Mouse (Mus musculus) olfactory bulb, adult 2 months (tissue): ENCODE measurements around the gene Sec24b. TPM values are rescaled to one million over a fixed set of nuclear protein-coding genes. Genes with fewer than 3 reads are reported as not detected.

Source experiments
- H3K27ac ChIP-seq: fragments of 200-500 bp; 2 replicates; pipeline ENCODE4 v1.5.1; 2012; ENCODE audit warnings: low read depth, low read length; ENCODE audit not compliant: insufficient read depth
- H3K4me1 ChIP-seq: fragments of 200-500 bp; 2 replicates; pipeline ENCODE4 v1.6.1; 2012; ENCODE audit warnings: low read length; ENCODE audit not compliant: control insufficient read depth, insufficient read depth
- H3K4me3 ChIP-seq: fragments of 200-500 bp; 2 replicates; pipeline ENCODE4 v1.5.1; 2012; ENCODE audit warnings: mild to moderate bottlenecking, low read depth, low read length, moderate library complexity; ENCODE audit not compliant: insufficient read depth
- CTCF ChIP-seq: fragments of 200-500 bp; IDR thresholded peaks from 2 replicates; pipeline ENCODE4 v1.5.1; 2012; ENCODE audit warnings: low read depth, mild to moderate bottlenecking, low read length, moderate library complexity; ENCODE audit not compliant: insufficient read depth
- POLR2A ChIP-seq: fragments of 200-500 bp; IDR thresholded peaks from 2 replicates; pipeline ENCODE4 v1.6.1; 2012; ENCODE audit warnings: mild to moderate bottlenecking, low read depth, low read length, moderate library complexity; ENCODE audit not compliant: insufficient read depth
- WGBS: fragments of 180-500 bp; shearing (Covaris S2); methylation state at CpG from one replicate; pipeline ENCODE4 v1.1.7; 2018; 5-methylcytosine and 5-hydroxymethylcytosine counted together
- polyA plus RNA-seq: library from polyadenylated mRNA; stranded (reverse); fragments of >200 nt; gene quantifications from 2 replicates; pipeline ENCODE4 v1.2.4, GENCODE M21; 2012; ENCODE audit warnings: low replicate concordance; ENCODE audit not compliant: missing spikeins, insufficient read depth, insufficient read length

The Sec24b gene
- polyA plus RNA-seq = 400 TPM in 1 of 2 replicates, not detected in the other

DNA sequence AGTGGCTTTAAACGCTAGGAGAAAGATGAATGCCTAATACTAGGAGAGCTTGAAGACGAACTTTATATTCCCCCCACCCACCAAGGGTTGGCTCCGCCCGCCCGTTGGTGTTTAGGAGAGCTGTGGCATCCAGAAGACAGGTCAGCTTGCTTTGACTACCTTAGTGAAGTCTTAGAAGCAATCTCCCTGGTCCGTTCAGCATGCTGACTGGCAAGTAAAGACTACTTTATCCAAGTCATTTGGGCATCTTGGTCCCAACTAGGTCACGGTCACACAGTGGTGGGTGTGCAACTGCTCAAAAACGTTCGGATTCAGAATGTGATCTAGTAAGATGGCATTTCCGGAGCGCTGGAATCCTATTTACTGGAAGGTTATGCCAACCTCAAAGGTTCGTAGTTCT lies at the start of gene Sec24b:
Gene Sec24b, minus strand, starts transcription at position 273 of the 400 bp plus-strand sequence.
- H3K27ac ChIP-seq = peak within 1 kb of the TSS; percentile 93
- peaks cover 10% of the 10 kb centered on the region for H3K4me1 ChIP-seq
- peak within 1 kb of the TSS; percentile 97 for H3K4me3 ChIP-seq
- TF ChIP-seq CTCF (no peak), POLR2A (no peak)
- WGBS = 4% methylated on average over 12 of the region's 12 CpGs

DNA sequence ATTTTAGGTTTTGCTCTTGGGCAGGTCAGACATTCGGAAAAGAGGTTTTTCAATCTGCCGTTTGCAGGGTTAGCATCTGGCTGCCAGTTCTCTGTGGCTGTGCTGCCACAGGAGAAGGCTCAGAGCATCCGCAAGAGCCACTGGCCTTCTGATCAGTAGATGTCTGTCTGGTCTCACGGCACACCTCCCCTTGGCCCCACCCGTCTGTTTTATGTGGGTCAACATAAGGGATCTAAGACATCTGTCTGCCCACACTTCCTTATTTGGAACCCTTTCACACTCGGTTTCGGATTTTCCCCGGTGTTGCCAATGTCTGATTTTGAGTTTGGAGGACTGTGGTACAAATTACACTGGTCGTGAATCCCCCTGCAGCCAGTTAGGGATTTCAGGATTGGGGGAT lies 43.1 kb upstream of the Sec24b start:
- H3K27ac ChIP-seq = no peak overlapping the region
- TF ChIP-seq POLR2A (no peak), CTCF (no peak)
- no peaks in the 10 kb centered on the region for H3K4me1 ChIP-seq
- 84% methylated on average over 9 of the region's 9 CpGs for WGBS
- no peak overlapping the region for H3K4me3 ChIP-seq

DNA sequence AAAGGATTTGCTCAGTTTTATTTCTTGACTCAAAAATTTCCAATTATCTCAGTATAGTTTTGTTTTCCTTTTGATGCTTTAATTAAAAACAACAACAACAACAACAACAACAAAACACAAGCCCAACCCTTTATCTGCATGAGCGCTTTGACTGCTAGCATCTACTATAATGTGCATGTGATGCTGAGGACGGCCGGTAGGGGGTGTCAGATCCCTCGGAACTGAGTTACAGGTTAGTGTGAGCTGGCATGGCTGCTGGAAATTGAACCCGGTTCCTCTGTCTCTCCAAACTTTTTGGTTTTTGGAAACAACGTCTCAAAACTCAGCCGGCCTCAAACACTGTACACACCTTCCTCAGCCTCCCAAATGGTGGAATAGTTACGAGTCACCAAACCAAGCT lies 42.1 kb upstream of the Sec24b start:
- Histone ChIP-seq H3K4me1 (no peaks in the 10 kb centered on the region), H3K4me3 (no peak overlapping the region), H3K27ac (no peak overlapping the region)
- WGBS = 78% methylated on average over 8 of the region's 8 CpGs
- TF ChIP-seq POLR2A = no peak
- no peak for TF ChIP-seq CTCF

DNA sequence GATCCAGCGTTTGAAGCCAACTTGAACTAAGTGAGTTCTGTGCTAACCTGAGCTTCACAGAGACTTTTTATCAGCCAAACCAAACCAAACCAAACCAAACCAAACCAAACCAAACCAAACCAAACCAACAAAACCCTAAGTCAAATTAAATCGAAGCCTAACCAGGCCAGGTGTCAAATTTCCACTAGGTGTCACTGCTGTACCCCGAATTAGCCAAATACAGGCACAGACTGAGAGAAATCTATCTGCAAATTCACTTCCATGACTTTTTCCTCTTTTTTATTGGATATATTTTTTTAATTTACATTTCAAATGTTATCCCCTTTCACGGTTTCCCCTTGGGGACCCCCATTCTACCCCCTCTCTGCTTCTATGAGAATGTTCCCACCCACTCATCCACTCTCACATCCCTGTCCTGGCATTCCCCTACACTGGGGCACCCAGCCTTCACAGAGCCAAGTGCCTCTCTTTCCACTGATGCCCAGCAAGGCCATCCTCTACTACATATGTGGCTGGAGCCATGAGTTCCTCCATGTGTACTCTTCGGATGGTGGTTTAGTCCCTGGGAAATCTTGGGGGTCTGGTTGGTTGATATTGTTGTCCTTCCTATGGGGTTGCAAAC lies 33.9 kb upstream of the Sec24b start:
- TF ChIP-seq POLR2A (no peak), CTCF (no peak)
- 39% methylated on average over 5 of the region's 5 CpGs for WGBS
- H3K4me1 ChIP-seq = no peaks in the 10 kb centered on the region
- H3K27ac ChIP-seq = no peak overlapping the region
- no peak overlapping the region for H3K4me3 ChIP-seq

DNA sequence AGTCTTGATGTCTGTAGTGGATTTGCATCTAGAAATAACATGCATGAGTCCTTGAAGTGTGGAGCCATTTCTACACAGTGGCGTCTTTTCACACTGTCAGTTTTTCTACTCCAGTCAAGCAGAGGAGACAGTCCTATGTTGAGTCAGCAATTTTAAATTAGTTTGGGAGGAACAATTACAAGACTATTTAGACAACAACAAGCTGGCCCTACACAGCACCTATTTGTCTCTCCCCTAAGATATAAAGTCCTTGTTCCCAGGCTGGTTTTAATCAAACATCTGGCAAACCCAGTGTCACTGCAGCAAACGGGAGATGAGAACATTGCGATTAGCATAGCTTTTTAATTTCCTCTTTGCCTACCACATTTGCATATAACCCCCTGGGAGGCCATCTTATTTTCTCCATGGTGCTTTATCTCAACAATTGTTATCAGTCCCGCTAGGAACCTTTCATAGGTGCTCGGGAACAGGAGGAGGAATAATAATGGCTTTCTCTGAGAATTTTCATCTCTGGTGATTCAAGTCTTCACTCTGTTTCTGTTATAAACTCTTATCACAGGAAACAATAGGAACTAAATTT lies 32.9 kb upstream of the Sec24b start:
- Histone ChIP-seq H3K4me3 (no peak overlapping the region), H3K4me1 (no peaks in the 10 kb centered on the region), H3K27ac (no peak overlapping the region)
- TF ChIP-seq POLR2A (no peak), CTCF (no peak)
- 70% methylated on average over 5 of the region's 5 CpGs for WGBS

DNA sequence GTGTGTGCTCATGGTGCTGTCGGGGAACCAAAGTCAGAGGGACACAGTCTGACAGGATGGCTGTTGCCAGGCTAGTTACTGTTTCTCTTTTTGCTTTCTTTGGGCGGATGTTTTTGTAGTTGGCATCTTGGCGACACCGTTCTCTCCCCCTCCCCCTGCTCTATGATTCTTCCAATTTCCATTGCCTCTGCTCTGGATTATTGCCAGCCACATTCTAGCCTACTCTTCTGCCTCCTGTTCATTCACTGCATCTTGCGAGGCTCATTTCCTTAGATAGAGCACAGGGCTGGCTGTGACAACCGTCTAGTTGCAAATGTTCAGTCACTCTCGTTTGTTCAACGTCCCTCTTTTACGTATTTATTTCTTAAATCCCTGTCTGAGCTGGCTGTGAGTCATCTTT lies 29.1 kb upstream of the Sec24b start:
- Histone ChIP-seq H3K27ac (no peak overlapping the region), H3K4me3 (no peak overlapping the region), H3K4me1 (peaks cover 2% of the 10 kb centered on the region; the same call in 1 of the 2 replicates)
- 34% methylated on average over 9 of the region's 9 CpGs for WGBS
- TF ChIP-seq CTCF = no peak
- no peak for TF ChIP-seq POLR2A

DNA sequence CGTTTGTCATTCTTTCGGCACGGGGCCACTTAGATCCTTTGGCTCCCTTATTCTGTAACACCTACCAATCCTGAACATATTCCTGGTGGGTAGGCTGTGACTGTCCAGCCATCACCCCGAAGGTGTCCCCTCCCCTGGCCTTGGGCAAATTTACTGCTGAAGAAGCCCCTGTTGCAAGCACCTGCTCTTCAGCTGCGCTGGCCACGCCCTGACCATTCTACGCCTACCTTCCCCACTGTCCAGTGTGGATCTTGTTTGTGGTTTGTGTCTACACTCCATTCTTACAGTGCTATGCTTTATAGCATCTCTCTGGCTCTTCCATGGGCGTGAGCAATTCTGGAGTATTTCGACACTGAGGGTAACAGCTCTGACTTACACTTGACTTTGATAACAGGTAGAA lies 27.3 kb upstream of the Sec24b start:
- WGBS = 93% methylated on average over 9 of the region's 9 CpGs
- no peak overlapping the region for H3K27ac ChIP-seq
- no peak overlapping the region for H3K4me3 ChIP-seq
- H3K4me1 ChIP-seq = peaks cover 2% of the 10 kb centered on the region; the same call in 1 of the 2 replicates
- TF ChIP-seq CTCF (no peak), POLR2A (no peak)

DNA sequence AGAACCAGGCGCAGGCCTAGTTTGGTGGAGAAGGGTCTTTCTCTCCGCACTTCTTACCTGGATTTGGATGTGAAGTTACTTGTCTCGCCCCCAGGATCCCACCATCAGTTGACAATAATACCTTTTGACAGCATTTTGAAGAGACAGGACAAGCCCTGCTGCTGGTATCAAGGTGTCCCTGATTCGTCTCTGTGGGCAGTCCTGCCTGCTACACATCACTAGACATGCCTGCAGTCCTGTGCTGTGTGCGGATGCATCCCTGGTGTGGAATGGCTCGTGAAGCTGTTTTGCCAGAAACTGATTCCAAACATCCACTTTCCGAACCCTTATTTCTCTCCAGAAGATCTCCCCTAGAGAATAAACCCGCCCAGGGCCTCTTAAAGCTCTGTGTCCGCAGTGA lies 26.1 kb upstream of the Sec24b start:
- WGBS = 90% methylated on average over 9 of the region's 9 CpGs
- TF ChIP-seq CTCF (no peak), POLR2A (no peak)
- Histone ChIP-seq H3K4me3 (no peak overlapping the region), H3K4me1 (peaks cover 2% of the 10 kb centered on the region; the same call in 1 of the 2 replicates), H3K27ac (no peak overlapping the region)

DNA sequence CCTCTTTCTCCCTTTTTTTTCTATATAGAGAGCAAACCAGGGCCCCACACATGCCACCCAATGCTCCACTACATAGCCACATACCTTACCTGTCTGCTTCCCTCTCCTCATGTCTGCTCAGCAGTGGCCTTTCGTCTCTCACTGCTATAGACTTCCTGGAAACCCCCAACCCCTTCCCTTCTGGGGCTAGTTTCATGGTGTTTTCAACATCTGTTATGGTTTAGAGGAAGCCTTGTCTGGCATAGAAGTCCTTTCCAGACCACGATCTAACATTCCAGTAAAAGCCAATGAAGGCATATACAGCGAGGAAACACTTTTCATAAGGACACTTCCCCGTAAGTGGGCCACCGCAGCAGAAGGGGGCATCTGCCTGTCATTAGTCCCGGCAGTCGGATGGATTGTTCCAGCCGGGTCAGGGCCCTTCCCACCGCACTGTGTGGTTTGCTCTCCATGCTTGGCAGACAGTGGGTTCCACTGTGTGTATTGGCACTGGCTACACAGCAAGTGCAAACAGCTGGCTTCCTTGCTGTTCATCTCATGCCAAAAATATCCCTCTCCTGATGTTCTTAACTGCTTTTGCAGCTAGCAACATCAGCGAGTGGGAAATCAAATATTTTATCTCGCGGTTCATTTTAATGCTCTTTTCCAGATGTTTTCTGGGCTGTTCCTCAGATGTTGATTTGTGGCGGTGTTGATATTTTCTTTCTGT lies 25.2 kb upstream of the Sec24b start:
- TF ChIP-seq POLR2A (no peak), CTCF (no peak)
- Histone ChIP-seq H3K4me3 (no peak overlapping the region), H3K4me1 (peaks cover 2% of the 10 kb centered on the region; the same call in 1 of the 2 replicates), H3K27ac (no peak overlapping the region)
- whole genome bisulfite sequencing = 42% methylated on average over 13 of the region's 13 CpGs
